Comparison of ENCODE assay signal across 27 mouse cellular contexts in genomic region chr16:91629749-91630148, GRCm38 (mm10).
"Had no signal": no experiment of that assay in that cellular context is flagged by ENCODE, and none has a peak within 500 bp of the region (broad histone marks: within the 10 kb centered on the region; RNA-seq: fewer than 3 reads in every experiment).

No protein-coding gene starts in this region.

- H3K9ac ChIP-seq: heart, embryonic 13.5 days; heart, embryonic 15.5 days; hindbrain, embryonic 12.5 days; hindbrain, embryonic 14.5 days; intestine, embryonic 15.5 days; limb, embryonic 12.5 days had no signal

- H3K4me1 ChIP-seq: heart, embryonic 13.5 days; heart, embryonic 15.5 days; hindbrain, embryonic 10.5 days; hindbrain, embryonic 12.5 days; intestine, embryonic 15.5 days; limb, embryonic 10.5 days; limb, embryonic 12.5 days had no signal

- H3K4me2 ChIP-seq: heart, embryonic 11.5 days; heart, embryonic 13.5 days; heart, embryonic 15.5 days; hindbrain, embryonic 12.5 days; hindbrain, embryonic 14.5 days; intestine, embryonic 15.5 days; limb, embryonic 12.5 days; liver, embryonic 11.5 days had no signal

- H3K27ac ChIP-seq: gastrocnemius, adult 2 months; heart, adult 2 months; heart, embryonic 13.5 days; heart, embryonic 15.5 days; hindbrain, embryonic 10.5 days; hindbrain, embryonic 12.5 days; hindbrain, embryonic 14.5 days; intestine, embryonic 15.5 days; layer of hippocampus, adult 2 months; limb, embryonic 10.5 days; limb, embryonic 12.5 days had no signal

- H3K27me3 ChIP-seq: heart, embryonic 13.5 days; heart, embryonic 15.5 days; hindbrain, embryonic 12.5 days; intestine, embryonic 15.5 days; limb, embryonic 12.5 days had no signal

- ATAC-seq: hindbrain, embryonic 16.5 days; inflammation-experienced regulatory T-cells, adult 6 months; intestine, embryonic 15.5 days; intestine, postnatal 0 days had no signal

- DNase-seq: gastrocnemius, adult 2 months; gastrocnemius, postnatal 10 days; gastrocnemius, postnatal 25 days; heart, adult 11 months; heart, adult 2 months; heart, postnatal 4 days; kidney, adult 18-20 months; kidney, adult 8-10 months; kidney, postnatal 10 days; kidney, postnatal 25 days; kidney, postnatal 4 days; layer of hippocampus, postnatal 36 days; liver had no signal

- H3K9me3 ChIP-seq: heart, embryonic 13.5 days; heart, embryonic 15.5 days; hindbrain, embryonic 10.5 days; hindbrain, embryonic 12.5 days; intestine, embryonic 15.5 days; limb, embryonic 10.5 days; limb, embryonic 12.5 days had no signal

- H3K4me3 ChIP-seq: gastrocnemius, adult 2 months; heart, adult 2 months; heart, embryonic 13.5 days; heart, embryonic 15.5 days; hindbrain, embryonic 10.5 days; hindbrain, embryonic 12.5 days; intestine, embryonic 15.5 days; layer of hippocampus, adult 2 months; limb, embryonic 10.5 days; limb, embryonic 12.5 days had no signal
